Mouse (Mus musculus): ENCODE results near the gene Olfr1310. TPM values are rescaled to one million over a fixed set of nuclear protein-coding genes. Genes with fewer than 3 reads are reported as not detected.
"Not testable (repeated sequence)": the region's sequence is repeated elsewhere in the genome, so short reads cannot be mapped to it uniquely, and the experiment has no call there.

Olfr1310 gene
- not detected in 2 replicates for polyA plus RNA-seq (2016; fragmentation: Nextera tagmentation; extraction: Ambion mirVana)

DNA sequence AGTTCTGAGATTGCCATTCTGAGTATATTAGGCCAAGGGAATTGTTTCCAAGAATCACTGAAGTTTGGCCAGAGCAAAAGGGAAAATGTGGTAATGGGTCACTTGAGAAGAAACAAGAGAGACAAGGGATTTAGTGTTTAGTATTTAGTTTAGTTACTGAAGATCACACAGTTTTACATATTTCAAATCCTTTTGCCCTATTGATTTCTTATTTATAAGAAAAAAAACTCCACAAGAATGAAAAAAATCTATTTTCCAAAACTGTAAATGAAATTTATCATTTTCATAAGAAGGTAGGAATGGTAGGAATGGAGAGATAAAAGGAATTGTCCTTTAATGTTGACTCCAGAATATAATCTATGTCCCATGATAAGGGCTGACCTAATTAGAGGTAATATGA, at the start of gene Olfr1310:
Gene Olfr1310 (minus strand): TSS at position 101 of the 400 bp plus-strand sequence.
- no peak within 1 kb of the TSS for H3K4me2 ChIP-seq

DNA sequence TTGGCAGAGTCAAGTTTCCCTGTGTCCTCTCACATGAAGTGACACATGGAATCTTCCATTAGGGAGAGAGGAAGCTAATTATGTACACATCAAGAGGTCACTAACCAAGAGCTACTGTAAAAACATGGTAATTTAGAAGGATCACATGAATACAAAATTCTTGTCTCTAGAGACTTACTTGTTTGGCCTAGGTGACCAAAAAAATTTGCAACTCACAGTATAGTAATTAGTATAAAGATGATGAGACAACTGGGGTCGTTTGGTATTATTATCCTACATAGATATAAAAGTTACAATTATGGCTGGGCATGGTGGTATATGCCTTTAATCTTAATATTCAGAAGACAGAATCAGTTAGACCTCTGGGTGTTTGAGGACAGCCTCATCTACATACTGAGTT, 37.6 kb upstream of the Olfr1310 start, which contains the start of gene Olfr1312:
Gene Olfr1312 (minus strand): TSS at position 101 of the 400 bp plus-strand sequence.
- no peaks in the 10 kb centered on the region for H3K4me1 ChIP-seq (replicated peaks)
- no peak for ATAC-seq (ENCODE audit: insufficient number of reproducible peaks, low FRiP score)
- no peak within 1 kb of the TSS for H3K4me3 ChIP-seq
- H3K9ac ChIP-seq: no peak within 1 kb of the TSS
- peaks cover 7% of the 10 kb centered on the region; the same call in 1 of the 2 replicates for H3K9me3 ChIP-seq (replicated peaks)
- 36% methylated on average over 1 of the region's 1 CpGs for WGBS
- no peak within 1 kb of the TSS for H3K27ac ChIP-seq (ENCODE audit: poor library complexity, severe bottlenecking)
- no peaks in the 10 kb centered on the region for H3K27me3 ChIP-seq (replicated peaks)
- no peaks in the 10 kb centered on the region for H3K36me3 ChIP-seq
- no peak within 1 kb of the TSS for H3K4me2 ChIP-seq

More for the DNA sequence above, at the start of gene Olfr1310:
- H3K4me3 ChIP-seq: no peak within 1 kb of the TSS
- no peak within 1 kb of the TSS for H3K9ac ChIP-seq
- H3K9me3 ChIP-seq (replicated peaks): no peaks in the 10 kb centered on the region
- no peak within 1 kb of the TSS for H3K27ac ChIP-seq (ENCODE audit: poor library complexity, severe bottlenecking)
- ATAC-seq (ENCODE audit: insufficient number of reproducible peaks, low FRiP score): no peak
- no peaks in the 10 kb centered on the region for H3K36me3 ChIP-seq
- no peaks in the 10 kb centered on the region for H3K27me3 ChIP-seq (replicated peaks)
- H3K4me1 ChIP-seq (replicated peaks): no peaks in the 10 kb centered on the region

DNA sequence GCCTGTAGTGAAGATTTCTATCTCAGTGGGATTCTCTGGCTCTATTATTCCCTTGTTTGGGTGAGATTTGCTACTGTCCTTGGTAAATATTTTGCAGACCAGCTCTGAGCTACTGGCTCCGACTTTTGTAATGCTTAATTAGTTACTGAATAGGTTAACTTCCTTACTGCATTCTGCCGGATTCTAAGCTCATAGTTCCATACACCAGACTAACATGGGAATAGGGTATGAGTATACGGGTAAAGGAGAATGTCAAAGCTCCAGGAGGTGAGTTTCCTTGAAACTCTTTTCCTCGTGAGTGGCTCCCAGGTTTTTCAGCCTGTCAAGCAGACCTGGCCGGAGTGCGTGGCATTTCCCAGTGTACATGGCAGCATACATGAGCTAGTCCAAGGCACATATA, 14.5 kb upstream of the Olfr1310 start:
- not testable (repeated sequence) for H3K4me2 ChIP-seq; H3K9ac ChIP-seq; H3K36me3 ChIP-seq; H3K4me3 ChIP-seq; H3K9me3 ChIP-seq (replicated peaks); H3K27ac ChIP-seq (ENCODE audit: poor library complexity, severe bottlenecking); ATAC-seq (ENCODE audit: insufficient number of reproducible peaks, low FRiP score); H3K27me3 ChIP-seq (replicated peaks); H3K4me1 ChIP-seq (replicated peaks)
- 37% methylated on average over 6 of the region's 6 CpGs for WGBS

DNA sequence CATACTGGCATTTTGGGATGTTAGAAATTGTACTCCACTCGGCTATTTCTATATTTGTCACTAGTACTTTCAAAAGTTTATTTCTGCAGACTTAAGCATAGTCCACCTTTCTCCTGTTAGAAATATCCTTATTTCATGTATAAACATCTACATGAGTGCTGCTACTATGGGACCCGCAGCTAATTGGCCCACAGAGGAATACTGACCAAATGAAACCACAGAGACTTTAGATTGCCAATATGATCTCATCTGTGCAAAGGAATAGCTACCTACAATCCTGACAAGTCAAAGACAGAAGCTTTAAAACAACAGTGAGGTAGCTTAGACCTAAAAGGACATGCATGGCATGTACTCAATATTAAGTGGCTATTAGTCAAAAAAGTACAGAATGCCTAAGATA, 11.8 kb upstream of the Olfr1310 start, which contains the start of gene Olfr1311:
Gene Olfr1311 (minus strand): TSS at position 101 of the 400 bp plus-strand sequence.
- WGBS: 80% methylated on average over 2 of the region's 2 CpGs
- ATAC-seq (ENCODE audit: insufficient number of reproducible peaks, low FRiP score): no peak
- Histone ChIP-seq H3K9ac (no peak within 1 kb of the TSS), H3K4me2 (no peak within 1 kb of the TSS), H3K36me3 (no peaks in the 10 kb centered on the region), H3K4me1 (replicated peaks) (no peaks in the 10 kb centered on the region), H3K9me3 (replicated peaks) (no peaks in the 10 kb centered on the region), H3K27me3 (replicated peaks) (no peaks in the 10 kb centered on the region), H3K27ac (ENCODE audit: poor library complexity, severe bottlenecking) (no peak within 1 kb of the TSS), H3K4me3 (no peak within 1 kb of the TSS)

DNA sequence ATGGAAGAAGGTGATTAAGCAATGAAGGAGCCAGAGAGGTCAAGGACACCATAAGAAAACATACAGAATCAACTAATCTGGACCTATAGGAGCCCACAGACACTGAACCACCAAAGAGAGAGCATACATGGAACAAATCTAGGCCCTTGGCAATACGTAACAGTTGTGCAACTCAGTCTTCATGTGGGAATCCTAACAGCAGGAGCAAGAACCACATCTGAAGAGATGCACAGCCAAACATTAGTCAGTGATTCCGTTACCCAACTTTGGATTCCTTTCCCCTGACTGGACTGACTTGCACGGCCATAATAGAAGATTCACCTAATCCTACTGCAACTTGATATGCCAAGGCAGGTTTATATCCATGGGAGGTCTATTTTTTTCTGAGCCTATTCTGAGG, 2.4 kb upstream of the Olfr1310 start:
- WGBS: 79% methylated on average over 3 of the region's 3 CpGs
- no peak overlapping the region for H3K4me2 ChIP-seq
- no peaks in the 10 kb centered on the region for H3K36me3 ChIP-seq

DNA sequence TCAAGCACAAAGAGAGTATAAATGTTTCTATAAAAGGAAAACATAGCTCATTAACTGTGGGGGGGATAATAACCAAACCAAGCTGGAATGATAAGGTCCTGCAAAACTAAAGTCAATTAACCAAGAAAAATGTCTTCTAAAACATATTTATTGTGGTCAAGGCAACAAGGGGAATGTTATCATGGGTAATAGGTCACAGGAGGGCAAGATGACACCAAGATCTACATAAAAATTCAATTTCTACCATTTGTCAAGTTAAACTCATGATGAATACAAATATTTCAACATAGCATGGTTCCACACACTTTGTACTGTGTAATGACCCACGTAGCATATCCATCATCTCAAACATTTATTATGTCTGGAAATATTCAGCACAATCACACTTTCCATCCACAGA, 22.3 kb downstream of the Olfr1310 start, which contains the start of gene Olfr1309:
Gene Olfr1309 (minus strand): TSS at position 101 of the 400 bp plus-strand sequence.
- 0 out of 2 replicates have a peak, but pooled peaks cover 5% of the 10 kb centered on the region for H3K9me3 ChIP-seq (replicated peaks)
- no peak within 1 kb of the TSS for H3K4me2 ChIP-seq
- H3K4me3 ChIP-seq: no peak within 1 kb of the TSS
- no peaks in the 10 kb centered on the region for H3K36me3 ChIP-seq
- ATAC-seq (ENCODE audit: insufficient number of reproducible peaks, low FRiP score): no peak
- 56% methylated on average over 1 of the region's 1 CpGs for WGBS
- H3K27ac ChIP-seq (ENCODE audit: poor library complexity, severe bottlenecking): no peak within 1 kb of the TSS
- no peak within 1 kb of the TSS for H3K9ac ChIP-seq
- H3K4me1 ChIP-seq (replicated peaks): no peaks in the 10 kb centered on the region
- no peaks in the 10 kb centered on the region for H3K27me3 ChIP-seq (replicated peaks)

More for the DNA sequence above, 2.4 kb upstream of the Olfr1310 start:
- Histone ChIP-seq H3K27me3 (replicated peaks) (no peaks in the 10 kb centered on the region), H3K4me3 (no peak overlapping the region), H3K9ac (no peak overlapping the region), H3K4me1 (replicated peaks) (no peaks in the 10 kb centered on the region), H3K27ac (ENCODE audit: poor library complexity, severe bottlenecking) (no peak overlapping the region), H3K9me3 (replicated peaks) (no peaks in the 10 kb centered on the region)
- no peak for ATAC-seq (ENCODE audit: insufficient number of reproducible peaks, low FRiP score)

DNA sequence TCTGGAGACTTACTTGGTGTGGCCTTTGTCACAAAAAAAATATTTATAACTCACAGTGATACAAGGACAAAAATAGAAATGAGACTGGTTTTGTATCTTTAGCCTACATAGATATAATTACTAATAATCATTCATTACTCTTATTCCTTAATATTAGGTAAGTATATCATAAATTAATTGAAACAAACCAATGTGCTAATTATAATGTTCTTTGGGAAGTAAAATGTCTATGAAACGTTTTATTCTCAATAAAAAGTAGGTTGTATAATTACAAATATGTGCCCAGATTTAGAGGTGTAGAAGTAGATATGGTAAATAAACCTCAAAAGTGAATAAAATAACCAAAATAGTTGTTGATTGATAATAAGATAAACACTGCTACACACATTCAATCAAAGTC, 47.7 kb downstream of the Olfr1310 start, which contains the start of gene Olfr1308:
Gene Olfr1308 (minus strand): TSS at position 101 of the 400 bp plus-strand sequence.
- Histone ChIP-seq H3K27ac (ENCODE audit: poor library complexity, severe bottlenecking) (no peak within 1 kb of the TSS), H3K4me3 (no peak within 1 kb of the TSS), H3K9ac (no peak within 1 kb of the TSS), H3K27me3 (replicated peaks) (no peaks in the 10 kb centered on the region), H3K4me2 (no peak within 1 kb of the TSS), H3K9me3 (replicated peaks) (no peaks in the 10 kb centered on the region), H3K4me1 (replicated peaks) (no peaks in the 10 kb centered on the region), H3K36me3 (no peaks in the 10 kb centered on the region)
- WGBS: 44% methylated on average over 1 of the region's 1 CpGs
- ATAC-seq (ENCODE audit: insufficient number of reproducible peaks, low FRiP score): no peak

Other genes starting within 250 kb of the Olfr1310 start
- gene Olfr1302, start 235.3 kb downstream of the Olfr1310 start, polyA plus RNA-seq (2016; fragmentation: Nextera tagmentation; extraction: Ambion mirVana): not detected in 2 replicates
- not detected in 2 replicates for gene Olfr1303, start 192.4 kb downstream of the Olfr1310 start, polyA plus RNA-seq (2016; fragmentation: Nextera tagmentation; extraction: Ambion mirVana)
- not detected in 2 replicates for gene Olfr1305, start 135.6 kb downstream of the Olfr1310 start, polyA plus RNA-seq (2016; fragmentation: Nextera tagmentation; extraction: Ambion mirVana)
- not detected in 2 replicates for gene Olfr1306, start 96.4 kb downstream of the Olfr1310 start, polyA plus RNA-seq (2016; fragmentation: Nextera tagmentation; extraction: Ambion mirVana)
- 0.01 TPM in 1 of 2 replicates, not detected in the other for gene Olfr1307, start 63.3 kb downstream of the Olfr1310 start, polyA plus RNA-seq (2016; fragmentation: Nextera tagmentation; extraction: Ambion mirVana)
- gene Olfr1308, start 47.8 kb downstream of the Olfr1310 start, polyA plus RNA-seq (2016; fragmentation: Nextera tagmentation; extraction: Ambion mirVana): not detected in 2 replicates
- gene Olfr1309, start 22.4 kb downstream of the Olfr1310 start, polyA plus RNA-seq (2016; fragmentation: Nextera tagmentation; extraction: Ambion mirVana): not detected in 2 replicates
- not detected in 2 replicates for gene Olfr1311, start 11.7 kb upstream of the Olfr1310 start, polyA plus RNA-seq (2016; fragmentation: Nextera tagmentation; extraction: Ambion mirVana)
- gene Olfr1312, start 37.5 kb upstream of the Olfr1310 start, polyA plus RNA-seq (2016; fragmentation: Nextera tagmentation; extraction: Ambion mirVana): not detected in 2 replicates
- gene Olfr1313, start 65.1 kb upstream of the Olfr1310 start, polyA plus RNA-seq (2016; fragmentation: Nextera tagmentation; extraction: Ambion mirVana): not detected in 2 replicates
- gene Olfr1314, start 84.1 kb upstream of the Olfr1310 start, polyA plus RNA-seq (2016; fragmentation: Nextera tagmentation; extraction: Ambion mirVana): not detected in 2 replicates
- not detected in 2 replicates for gene Olfr1315-ps1, start 102.7 kb upstream of the Olfr1310 start, polyA plus RNA-seq (2016; fragmentation: Nextera tagmentation; extraction: Ambion mirVana)
- gene Olfr1316, start 122.3 kb upstream of the Olfr1310 start, polyA plus RNA-seq (2016; fragmentation: Nextera tagmentation; extraction: Ambion mirVana): not detected in 2 replicates
- not detected in 2 replicates for gene Olfr1317, start 127.6 kb upstream of the Olfr1310 start, polyA plus RNA-seq (2016; fragmentation: Nextera tagmentation; extraction: Ambion mirVana)
- not detected in 2 replicates for gene Olfr1318, start 141.5 kb upstream of the Olfr1310 start, polyA plus RNA-seq (2016; fragmentation: Nextera tagmentation; extraction: Ambion mirVana)
- gene Lpcat4, start 226.8 kb upstream of the Olfr1310 start, polyA plus RNA-seq (2016; fragmentation: Nextera tagmentation; extraction: Ambion mirVana): 18.4 and 18.6 TPM in 2 replicates
- not detected in 2 replicates for gene Nutm1, start 246.6 kb upstream of the Olfr1310 start, polyA plus RNA-seq (2016; fragmentation: Nextera tagmentation; extraction: Ambion mirVana)
- gene Nop10, start 249.2 kb upstream of the Olfr1310 start, polyA plus RNA-seq (2016; fragmentation: Nextera tagmentation; extraction: Ambion mirVana): 159 and 169 TPM in 2 replicates

Data from heart, embryonic 12.5 days (tissue).